In the genomic region with DNA sequence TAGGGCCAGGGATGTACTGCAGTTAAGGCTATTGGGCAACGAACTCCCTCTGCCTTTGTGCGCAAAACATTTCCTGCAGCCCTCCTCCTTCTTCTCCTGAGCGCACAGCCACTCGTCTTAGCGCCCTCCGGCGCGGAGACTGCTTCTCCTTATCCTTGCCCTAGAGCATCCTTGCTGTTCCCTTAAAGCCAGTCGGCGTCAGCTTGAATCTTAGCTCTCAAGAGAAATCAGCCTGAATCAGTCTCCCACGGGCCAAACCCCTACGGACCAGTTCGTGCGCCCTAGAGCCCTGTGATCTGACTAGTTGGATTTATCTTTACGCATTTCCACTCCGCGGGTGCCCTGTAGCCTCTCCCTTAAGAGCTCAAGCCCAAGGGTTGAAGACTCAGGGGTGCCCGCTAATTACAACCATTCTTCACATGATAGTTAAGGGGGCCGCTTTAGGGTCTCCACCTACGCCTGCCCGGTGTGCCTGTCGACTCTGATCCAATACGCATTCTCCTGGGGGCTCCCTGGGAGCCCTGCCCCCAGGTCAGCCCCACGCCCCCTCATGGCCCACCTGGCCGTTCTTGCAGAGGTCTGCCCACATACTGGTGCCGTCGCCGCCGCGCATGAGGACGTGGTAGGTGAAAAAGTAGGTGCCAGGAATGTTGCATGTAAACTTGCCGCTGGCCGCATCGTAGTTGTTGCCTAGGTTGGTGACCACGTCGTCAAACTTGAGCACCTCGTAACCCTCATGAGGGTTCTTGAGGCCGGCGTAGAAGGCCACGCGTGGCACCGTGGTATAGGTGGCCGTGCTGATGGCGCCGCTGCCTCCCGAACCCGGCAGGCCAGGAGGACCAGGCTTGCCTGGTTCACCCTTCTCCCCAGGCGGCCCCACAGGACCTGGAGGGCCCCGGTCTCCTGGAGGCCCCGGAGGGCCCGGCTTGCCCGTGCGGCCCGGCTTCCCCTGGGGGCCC, we compare ENCODE assay signal across 8 mouse cellular contexts. TPM values are rescaled to one million over a fixed set of nuclear protein-coding genes. Genes with fewer than 3 reads are reported as not detected.
A peak's percentile ranks its signal among the peaks of the same experiment; 100 is the strongest.
DNase-seq lines count a peak whose midpoint lies in the region; ATAC-seq and TF ChIP-seq lines count a peak whose summit lies in the region.

No protein-coding gene starts in this region.

- peaks cover 87% of the 10 kb centered on the region for H3K27me3 ChIP-seq in heart, embryonic 11.5 days (ENCODE audit: control insufficient read depth, insufficient read depth, low read length)
- H3K27me3 ChIP-seq in Patski, result no peaks in the 10 kb centered on the region
- H3K27me3 ChIP-seq in hindbrain, embryonic 12.5 days, result peaks cover 85% of the 10 kb centered on the region
- peaks cover 54% of the 10 kb centered on the region for H3K27me3 ChIP-seq in midbrain, embryonic 14.5 days (ENCODE audit: control insufficient read depth, insufficient read depth, low read length)

- no peak for TF ChIP-seq CTCF in Patski (IDR thresholded peaks at IDR 0.05)

- no peak overlapping the region for H3K9ac ChIP-seq in heart, embryonic 11.5 days (ENCODE audit: low read depth, low read length)
- peak overlapping the region; percentile 61 for H3K9ac ChIP-seq in hindbrain, embryonic 12.5 days
- peak overlapping the region; percentile 50 for H3K9ac ChIP-seq in midbrain, embryonic 14.5 days (replicated peaks; ENCODE audit: low read length)

- CTCF ChIA-PET in Patski (lab: Charles Lee), result interaction anchor here (1.2 to 1.8 kb wide), 3 partner anchors 10 to 47 kb away, joined by 3 to 5 read pairs (median 5); no protein-coding TSS in a partner anchor

- H3K27ac ChIP-seq in heart, embryonic 11.5 days (ENCODE audit: low read depth, low read length), result no peak overlapping the region
- H3K27ac ChIP-seq in hindbrain, embryonic 12.5 days, result no peak overlapping the region
- no peak overlapping the region for H3K27ac ChIP-seq in midbrain, embryonic 14.5 days (replicated peaks; ENCODE audit: low read depth, low read length)

- DNase-seq in heart, adult 8-10 months (ENCODE audit: low spot score), result no peak
- DNase-seq in Patski (ENCODE audit: low read depth, low spot score), result no peak
- DNase-seq in midbrain, embryonic 14.5 days, result no peak
- DNase-seq in MN1 (ENCODE audit: low spot score), result no peak
- no peak for DNase-seq in spleen, postnatal 14 days (ENCODE audit: low spot score in 2 of 2)
- no peak for DNase-seq in layer of hippocampus, postnatal 25 days (ENCODE audit: extremely low spot score in 1 of 2, low spot score in 1 of 2)

- in situ Hi-C loops in Patski (cut with MboI; ENCODE audit: low pct_unique_long_range_greater_than_20kb), result no loop called here

- H3K36me3 ChIP-seq in heart, embryonic 11.5 days (ENCODE audit: control insufficient read depth, insufficient read depth, low read length), result no peaks in the 10 kb centered on the region
- no peaks in the 10 kb centered on the region for H3K36me3 ChIP-seq in hindbrain, embryonic 12.5 days
- H3K36me3 ChIP-seq in midbrain, embryonic 14.5 days (ENCODE audit: control insufficient read depth, insufficient read depth, low read length), result no peaks in the 10 kb centered on the region

- peak overlapping the region; percentile 65 for H3K4me2 ChIP-seq in heart, embryonic 11.5 days
- H3K4me2 ChIP-seq in hindbrain, embryonic 12.5 days (replicated peaks), result peak overlapping the region; percentile 67
- H3K4me2 ChIP-seq in midbrain, embryonic 14.5 days (ENCODE audit: low read length), result peak overlapping the region; percentile 64

- H3K4me1 ChIP-seq in heart, embryonic 11.5 days (ENCODE audit: control insufficient read depth, insufficient read depth, low read length), result peaks cover 12% of the 10 kb centered on the region
- peaks cover 41% of the 10 kb centered on the region for H3K4me1 ChIP-seq in hindbrain, embryonic 12.5 days
- peaks cover 26% of the 10 kb centered on the region for H3K4me1 ChIP-seq in midbrain, embryonic 14.5 days (ENCODE audit: control insufficient read depth, insufficient read depth, low read length)

- no peak for ATAC-seq in heart, embryonic 11.5 days (replicated peaks; ENCODE audit: insufficient number of reproducible peaks, low FRiP score, low TSS enrichment)
- peak; percentile 10 for ATAC-seq in Patski
- ATAC-seq in hindbrain, embryonic 12.5 days (ENCODE audit: low FRiP score), result no peak; the same call in 1 of the 2 replicates
- no peak for ATAC-seq in midbrain, embryonic 14.5 days (ENCODE audit: low FRiP score, low TSS enrichment)

- H3K4me3 ChIP-seq in heart, embryonic 11.5 days (ENCODE audit: low read depth, low read length), result peak overlapping the region; percentile 33
- H3K4me3 ChIP-seq in hindbrain, embryonic 12.5 days, result peak overlapping the region; percentile 43
- H3K4me3 ChIP-seq in midbrain, embryonic 14.5 days (replicated peaks; ENCODE audit: low read depth, low read length), result peak overlapping the region; percentile 38

- 4% methylated on average over 54 of the region's 54 CpGs for WGBS in heart, embryonic 11.5 days (ENCODE audit: insufficient replicate concordance)
- WGBS in hindbrain, embryonic 12.5 days, result 2% methylated on average over 53 of the region's 54 CpGs
- 2% methylated on average over 54 of the region's 54 CpGs for WGBS in midbrain, embryonic 14.5 days

- POLR2A ChIA-PET in Patski (lab: Charles Lee), result interaction anchor here (0.6 to 1.1 kb wide), 3 partner anchors 41 to 392 kb away, joined by 3 to 8 read pairs (median 4); no protein-coding TSS in a partner anchor

- H3K9me3 ChIP-seq in heart, embryonic 11.5 days (replicated peaks; ENCODE audit: control insufficient read depth, low read length), result no peaks in the 10 kb centered on the region
- no peaks in the 10 kb centered on the region for H3K9me3 ChIP-seq in hindbrain, embryonic 12.5 days (replicated peaks)
- no peaks in the 10 kb centered on the region for H3K9me3 ChIP-seq in midbrain, embryonic 14.5 days (ENCODE audit: control insufficient read depth, low read length)

RNA-seq across cellular contexts. Expression of a gene that starts 0.9 kb away (rescaled TPM):
- polyA plus RNA-seq in heart, embryonic 11.5 days (2014; fragmentation: Nextera tagmentation; extraction: Ambion mirVana), result 0.76 and 1.0 TPM in 2 replicates
- total RNA-seq in heart, adult 8-10 months (2022), result not detected
- polyA plus RNA-seq in Patski (2021), result 19.6 TPM
- polyA plus RNA-seq in hindbrain, embryonic 12.5 days (2016; fragmentation: Nextera tagmentation; extraction: Ambion mirVana), result 11.7 and 13.2 TPM in 2 replicates
- polyA plus RNA-seq in midbrain, embryonic 14.5 days (2014; fragmentation: Nextera tagmentation; extraction: Ambion mirVana), result 14.3 and 18.8 TPM in 2 replicates
- 10 to 100 TPM; 20.7 to 24.6 TPM for total RNA-seq in layer of hippocampus, postnatal 25 days (2021)

RNA-seq across cellular contexts. Expression of a gene that starts 20.7 kb away (rescaled TPM):
- 5.6 and 5.9 TPM in 2 replicates for polyA plus RNA-seq in heart, embryonic 11.5 days (2014; fragmentation: Nextera tagmentation; extraction: Ambion mirVana)
- total RNA-seq in heart, adult 8-10 months (2022), result under 1 TPM in 3 of 4 experiments, not detected in 1; 0.08 to 0.37 (median 0.13) TPM
- 13.4 TPM for polyA plus RNA-seq in Patski (2021)
- polyA plus RNA-seq in hindbrain, embryonic 12.5 days (2016; fragmentation: Nextera tagmentation; extraction: Ambion mirVana), result 6.6 and 7.8 TPM in 2 replicates
- 1.9 TPM in 2 replicates for polyA plus RNA-seq in midbrain, embryonic 14.5 days (2014; fragmentation: Nextera tagmentation; extraction: Ambion mirVana)
- under 1 TPM; 0.35 to 0.44 TPM for total RNA-seq in layer of hippocampus, postnatal 25 days (2021)

RNA-seq across cellular contexts. Expression of a gene that starts 44.9 kb away (rescaled TPM):
- polyA plus RNA-seq in heart, embryonic 11.5 days (2014; fragmentation: Nextera tagmentation; extraction: Ambion mirVana), result 0.18 and 0.20 TPM in 2 replicates
- total RNA-seq in heart, adult 8-10 months (2022), result under 1 TPM; 0.09 to 0.38 (median 0.27) TPM
- polyA plus RNA-seq in Patski (2021), result 0.44 TPM
- 0.12 TPM in 1 of 2 replicates, not detected in the other for polyA plus RNA-seq in hindbrain, embryonic 12.5 days (2016; fragmentation: Nextera tagmentation; extraction: Ambion mirVana)
- 0.26 TPM in 1 of 2 replicates, not detected in the other for polyA plus RNA-seq in midbrain, embryonic 14.5 days (2014; fragmentation: Nextera tagmentation; extraction: Ambion mirVana)
- 100 to 1,000 TPM; 260 to 321 TPM for total RNA-seq in layer of hippocampus, postnatal 25 days (2021)
